In genomic region chr3:68741955-68742354, GRCm38 (mm10) we compare ENCODE assay signal across 26 mouse cellular contexts. TPM values are rescaled to one million over a fixed set of nuclear protein-coding genes. Genes with fewer than 3 reads are reported as not detected.
"Had no signal": no experiment of that assay in that cellular context is flagged by ENCODE, and none has a peak within 500 bp of the region (broad histone marks: within the 10 kb centered on the region; RNA-seq: fewer than 3 reads in every experiment).

No protein-coding gene starts in this region.

- ATAC-seq: hindbrain, postnatal 0 days; intestine, embryonic 15.5 days had no signal

- H3K4me2 ChIP-seq: hindbrain, embryonic 13.5 days; hindbrain, embryonic 15.5 days; intestine, embryonic 15.5 days; kidney, embryonic 15.5 days; limb, embryonic 12.5 days; liver, embryonic 11.5 days; liver, embryonic 13.5 days; liver, embryonic 15.5 days had no signal

- H3K9ac ChIP-seq: hindbrain, embryonic 13.5 days; hindbrain, embryonic 15.5 days; intestine, embryonic 15.5 days; kidney, embryonic 15.5 days; limb, embryonic 12.5 days; liver, embryonic 13.5 days; liver, embryonic 15.5 days had no signal

- H3K4me3 ChIP-seq: hindbrain, embryonic 13.5 days; hindbrain, embryonic 15.5 days; intestine, embryonic 15.5 days; kidney, embryonic 15.5 days; limb, embryonic 10.5 days; limb, embryonic 12.5 days; liver, embryonic 13.5 days; liver, embryonic 15.5 days had no signal

- H3K9me3 ChIP-seq: hindbrain, embryonic 13.5 days; hindbrain, embryonic 15.5 days; intestine, embryonic 15.5 days; kidney, embryonic 15.5 days; limb, embryonic 10.5 days; limb, embryonic 12.5 days; liver, embryonic 13.5 days; liver, embryonic 15.5 days had no signal

- H3K27me3 ChIP-seq: hindbrain, embryonic 13.5 days; hindbrain, embryonic 15.5 days; intestine, embryonic 15.5 days; kidney, embryonic 15.5 days; limb, embryonic 12.5 days; liver, embryonic 13.5 days; liver, embryonic 15.5 days had no signal

- H3K27ac ChIP-seq: hindbrain, embryonic 13.5 days; hindbrain, embryonic 15.5 days; hindbrain, postnatal 0 days; intestine, embryonic 15.5 days; kidney, embryonic 15.5 days; kidney, postnatal 0 days; limb, embryonic 10.5 days; limb, embryonic 12.5 days; liver, embryonic 13.5 days; liver, embryonic 15.5 days had no signal

- DNase-seq: gastrocnemius, postnatal 14 days; gastrocnemius, postnatal 36 days; heart, adult 18-20 months; heart, postnatal 10 days; kidney, adult 11 months; kidney, adult 2 months; kidney, adult 9 months; kidney, postnatal 14 days; kidney, postnatal 36 days; layer of hippocampus, adult 9-11 months; layer of hippocampus, postnatal 36 days; liver; liver, embryonic 13.5 days had no signal

- H3K36me3 ChIP-seq: hindbrain, embryonic 13.5 days; hindbrain, embryonic 15.5 days; intestine, embryonic 15.5 days; kidney, embryonic 15.5 days; limb, embryonic 10.5 days; limb, embryonic 12.5 days; liver, embryonic 13.5 days; liver, embryonic 15.5 days had no signal

- H3K4me1 ChIP-seq: hindbrain, embryonic 15.5 days; intestine, embryonic 15.5 days; limb, embryonic 10.5 days; limb, embryonic 12.5 days; liver, embryonic 15.5 days had no signal

RNA-seq across cellular contexts. Expression of gene Il12a, which starts 51.5 kb away (rescaled TPM):
- total RNA-seq: hindbrain, postnatal 0 days had no signal
- polyA plus RNA-seq: gonadal fat pad, adult 2 months; heart, embryonic 14.5 days; heart, embryonic 16.5 days; hindbrain, embryonic 13.5 days; intestine, embryonic 15.5 days; limb, embryonic 12.5 days had no signal
